Mouse (Mus musculus): ENCODE data around the gene Crkl.

Gene Crkl

DNA sequence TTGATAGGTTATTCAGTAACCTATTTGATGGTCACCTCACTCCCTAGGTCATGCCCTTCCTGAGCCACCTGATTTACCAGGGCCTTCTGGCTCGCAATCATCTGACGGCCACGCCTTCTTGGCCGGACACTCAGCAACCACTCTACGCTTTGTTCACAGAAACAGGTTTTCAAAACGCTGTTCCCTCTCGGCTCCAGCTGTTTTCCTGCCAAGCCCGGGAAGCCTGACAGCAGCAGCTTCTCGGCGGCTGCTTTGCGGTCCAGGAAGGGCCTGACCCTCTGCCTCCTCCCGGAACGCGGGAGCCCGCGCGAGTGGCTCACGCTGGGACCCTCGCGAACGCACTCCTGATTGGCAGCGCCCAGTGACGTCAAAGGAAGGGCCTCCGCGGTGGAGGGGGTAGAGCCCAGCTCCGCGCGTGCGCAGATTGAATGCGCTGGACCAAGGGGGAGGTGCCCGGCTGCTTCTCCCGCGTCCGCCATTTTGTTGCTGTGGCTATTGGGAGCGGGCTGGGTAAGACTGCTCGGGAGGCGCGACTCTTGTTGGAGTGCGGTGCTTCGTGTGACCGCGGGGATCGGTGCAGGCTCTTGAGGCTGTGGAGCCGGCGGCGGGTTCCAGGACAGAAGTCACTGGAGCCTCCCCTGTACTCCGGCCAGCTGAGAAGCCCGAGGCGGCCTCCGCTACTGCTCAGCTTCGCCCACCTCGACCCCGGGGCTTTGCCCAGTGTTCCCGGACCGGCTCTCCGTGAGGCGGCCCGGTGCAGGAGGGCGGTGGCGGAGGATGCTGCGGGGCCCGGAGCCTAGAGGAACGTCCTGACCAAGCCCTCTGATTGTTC, at the start of gene Crkl:
TSS of gene Crkl (plus strand) at position 447 of the 832 bp plus-strand sequence.
- peak; percentile 99 for DNase-seq (ENCODE audit: low read depth)

- peak; percentile 74 for DNase-seq (ENCODE audit: low read depth)
These were observed 48.9 kb upstream of the Crkl start for GRCm38 (mm10) chr16:17402855-17403254.

GRCm38 (mm10) chr16:17405271-17405696, 46.5 kb upstream of the Crkl start:
- DNase-seq (ENCODE audit: low read depth) = no peak

GRCm38 (mm10) chr16:17405736-17406443, 45.9 kb upstream of the Crkl start, which contains the start of the genes Snap29 and Pi4ka:
Gene Snap29 (plus strand): TSS chr16:17405986.
Gene Pi4ka (minus strand): TSS chr16:17406314.
- DNase-seq (ENCODE audit: low read depth) = peak; percentile 100

- DNase-seq (ENCODE audit: low read depth) = peak; percentile 5
These were observed 45.1 kb upstream of the Crkl start for GRCm38 (mm10) chr16:17406512-17407231.

- no peak for DNase-seq (ENCODE audit: low read depth)
These were observed 42.7 kb upstream of the Crkl start for GRCm38 (mm10) chr16:17409046-17409445.

DNA sequence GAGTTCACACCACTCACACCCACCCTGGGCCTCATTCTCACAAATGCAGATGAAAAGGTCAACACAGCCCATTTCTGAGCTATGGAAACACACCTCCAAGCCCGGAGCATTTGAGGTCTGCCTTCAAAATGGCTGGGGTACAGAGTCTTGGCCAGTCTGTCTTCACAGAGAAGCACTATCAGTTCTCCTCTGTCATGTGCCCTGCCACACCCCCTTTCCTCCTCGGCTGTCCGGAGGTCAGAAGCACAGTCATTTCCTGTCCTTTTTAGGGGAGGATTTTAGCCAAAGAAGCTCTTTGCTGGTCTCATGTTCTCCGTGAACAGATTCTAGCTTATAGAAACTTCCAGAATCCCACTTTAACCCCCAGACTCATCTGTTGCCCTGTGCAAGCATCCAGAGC, 41.6 kb upstream of the Crkl start:
- no peak for DNase-seq (ENCODE audit: low read depth)

GRCm38 (mm10) chr16:17423021-17423420, 28.8 kb upstream of the Crkl start:
- no peak for DNase-seq (ENCODE audit: low read depth)

DNA sequence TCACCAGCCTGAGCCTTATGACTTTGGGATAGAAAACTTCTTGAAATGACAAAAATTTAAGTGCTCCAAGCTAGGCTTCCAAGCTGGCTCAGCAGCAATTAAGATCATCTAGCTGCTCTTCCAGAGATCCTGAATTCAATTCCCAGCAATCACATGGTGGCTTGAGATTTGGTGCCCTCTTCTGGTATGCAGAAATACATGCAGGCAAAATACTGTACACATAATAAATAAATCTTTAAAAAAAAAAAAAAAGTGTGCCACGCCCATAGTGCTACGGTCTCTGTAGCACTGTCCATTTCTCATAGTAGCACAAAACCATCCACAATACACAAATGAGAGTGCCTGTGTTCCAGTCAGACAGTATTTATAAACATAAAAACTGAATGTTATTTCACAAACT, 19.2 kb upstream of the Crkl start:
- peak; percentile 70 for DNase-seq (ENCODE audit: low read depth)

DNA sequence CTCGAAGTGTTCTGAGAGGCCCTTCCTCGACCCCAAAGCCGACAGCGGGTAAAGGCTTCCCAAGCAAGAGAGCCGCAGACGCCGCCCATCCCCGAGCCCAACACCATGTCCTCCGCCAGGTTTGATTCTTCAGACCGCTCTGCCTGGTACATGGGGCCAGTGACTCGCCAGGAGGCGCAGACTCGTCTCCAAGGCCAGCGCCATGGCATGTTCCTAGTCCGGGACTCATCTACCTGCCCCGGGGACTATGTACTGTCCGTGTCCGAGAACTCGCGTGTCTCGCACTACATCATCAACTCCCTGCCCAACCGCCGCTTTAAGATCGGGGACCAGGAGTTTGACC, 557 bp downstream of the Crkl start:
- DNase-seq (ENCODE audit: low read depth) = peak; percentile 61

DNA sequence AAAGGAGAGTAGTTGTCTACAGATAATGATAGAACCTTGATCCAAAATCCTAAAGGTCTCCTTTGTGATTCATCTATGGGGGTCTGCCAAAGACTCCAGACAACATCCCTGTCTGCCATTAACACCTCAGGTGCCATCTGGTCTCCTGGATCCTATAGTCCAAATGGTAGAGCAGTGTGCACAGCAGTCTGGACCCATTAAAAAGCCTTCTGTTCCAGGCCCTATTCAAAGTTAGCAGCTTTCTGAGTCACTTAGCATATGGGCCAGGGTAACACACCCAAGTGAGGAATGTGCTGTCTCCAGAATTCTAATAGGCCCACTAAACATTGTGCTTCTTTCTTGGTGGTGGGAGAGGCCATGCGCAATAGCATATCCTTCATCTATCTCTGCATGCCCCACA, 5.1 kb downstream of the Crkl start:
- peak; percentile 11 for DNase-seq (ENCODE audit: low read depth)

GRCm38 (mm10) chr16:17460254-17460653, 8.5 kb downstream of the Crkl start:
- DNase-seq (ENCODE audit: low read depth) = peak; percentile 27

- DNase-seq (ENCODE audit: low read depth) = no peak
These were observed 9.8 kb downstream of the Crkl start for GRCm38 (mm10) chr16:17461596-17461995.

DNA sequence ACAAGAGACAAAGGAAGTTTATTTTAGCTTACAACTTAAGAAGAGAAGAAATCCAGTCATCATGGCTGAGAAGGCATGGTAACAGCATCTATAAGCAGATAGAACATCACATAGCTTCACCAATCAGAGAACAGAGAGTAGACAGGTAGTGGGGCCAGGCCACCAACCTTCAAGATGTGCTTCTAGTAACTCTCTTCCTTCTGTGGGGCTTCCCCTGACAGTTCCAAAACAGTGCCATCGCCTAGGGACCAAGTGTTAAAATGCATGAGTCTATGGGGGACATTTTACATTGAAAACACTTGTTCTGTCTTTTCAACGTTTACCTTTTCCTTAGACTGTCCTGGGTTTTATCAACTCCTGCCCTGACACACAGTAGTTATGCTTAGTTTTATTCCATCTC, 11.4 kb downstream of the Crkl start:
- no peak for DNase-seq (ENCODE audit: low read depth)

GRCm38 (mm10) chr16:17466875-17467663, 15.3 kb downstream of the Crkl start:
- DNase-seq (ENCODE audit: low read depth) = no peak

- no peak for DNase-seq (ENCODE audit: low read depth)
These were observed 20.7 kb downstream of the Crkl start for GRCm38 (mm10) chr16:17472498-17472897.

DNA sequence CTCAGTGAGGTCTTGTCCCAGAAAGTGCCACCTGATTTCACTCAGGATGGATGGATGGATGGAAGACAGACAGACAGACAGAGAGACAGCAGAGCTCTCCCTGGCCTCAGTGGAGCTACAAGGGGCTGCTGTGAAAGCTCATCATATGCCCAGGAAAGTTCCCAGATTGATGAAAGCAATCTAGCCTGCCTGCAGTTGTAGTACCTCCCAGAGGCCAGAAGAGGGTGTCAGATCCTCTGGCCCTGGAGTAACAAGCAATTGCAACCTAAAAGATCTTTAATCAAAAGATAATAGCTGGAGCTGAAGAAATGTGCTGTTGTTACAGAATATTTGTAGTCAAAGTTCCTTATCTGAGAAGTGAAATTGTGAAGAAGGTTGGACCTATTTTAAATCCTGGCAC, 22.3 kb downstream of the Crkl start:
- peak; percentile 60 for DNase-seq (ENCODE audit: low read depth)

DNA sequence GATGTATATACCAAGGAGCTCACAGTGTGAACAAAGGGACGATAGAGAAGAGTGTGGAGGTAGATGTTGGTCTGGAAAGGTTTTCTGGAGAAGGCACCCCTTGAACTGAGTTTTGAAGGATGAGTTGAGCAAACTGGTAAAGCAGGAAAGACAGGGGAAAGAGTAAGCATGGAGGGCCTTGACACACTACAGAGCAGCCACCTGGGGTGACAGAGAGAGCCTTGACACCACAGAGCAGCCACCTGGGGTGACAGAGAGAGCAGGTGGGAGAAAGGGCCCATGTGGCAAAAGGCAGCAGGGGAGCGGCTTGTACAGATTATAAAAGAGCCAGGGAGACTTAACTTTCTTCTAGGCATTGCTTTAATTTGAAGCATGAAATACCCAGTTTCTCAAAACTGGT, 23.0 kb downstream of the Crkl start:
- no peak for DNase-seq (ENCODE audit: low read depth)

- no peak for DNase-seq (ENCODE audit: low read depth)
These were observed 23.5 kb downstream of the Crkl start for GRCm38 (mm10) chr16:17475326-17475725.

- no peak for DNase-seq (ENCODE audit: low read depth)
These were observed 26.6 kb downstream of the Crkl start for GRCm38 (mm10) chr16:17478331-17478943.

- DNase-seq (ENCODE audit: low read depth) = no peak
These were observed 29.7 kb downstream of the Crkl start for GRCm38 (mm10) chr16:17481465-17481864.

Data from NIH3T3 (cell line).